Mouse (Mus musculus): ENCODE data around the gene Tcf7l2. TPM values are rescaled to one million over a fixed set of nuclear protein-coding genes. Genes with fewer than 3 reads are reported as not detected.

Gene Tcf7l2
- polyA plus RNA-seq, 1 experiment, result 45.3 TPM

DNA sequence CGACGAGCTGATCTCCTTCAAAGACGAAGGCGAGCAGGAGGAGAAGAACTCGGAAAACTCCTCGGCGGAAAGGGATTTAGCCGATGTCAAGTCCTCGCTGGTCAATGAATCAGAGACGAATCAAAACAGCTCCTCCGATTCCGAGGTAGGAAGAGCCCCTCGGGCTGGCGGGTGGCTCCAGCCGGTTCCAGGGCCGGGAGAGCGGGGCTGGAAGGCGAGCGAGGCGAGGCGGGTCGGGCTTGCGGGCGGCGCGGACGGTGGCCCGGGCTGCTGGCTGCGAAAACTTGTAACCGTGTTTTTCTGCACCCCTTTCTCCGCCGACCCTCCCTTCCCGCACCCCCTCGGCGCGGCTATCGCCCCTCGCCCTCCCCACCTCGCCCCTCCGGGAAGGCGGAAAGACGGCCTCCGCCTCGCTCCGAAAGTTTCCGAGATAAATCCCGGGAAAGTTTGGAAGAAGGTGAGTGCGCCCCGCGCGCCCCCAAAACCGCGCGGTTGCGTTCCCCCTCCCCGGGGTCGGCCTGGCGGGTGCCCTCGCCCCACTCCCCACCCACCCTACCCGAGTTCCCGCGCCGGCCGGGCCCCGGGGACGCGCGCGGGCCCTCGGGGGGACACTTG lies 873 bp downstream of the Tcf7l2 start:
- 2% methylated on average over 70 of the region's 70 CpGs for WGBS
- no peak for TF ChIP-seq CTCF (IDR thresholded peaks at IDR 0.05; ENCODE audit: extremely low read depth, insufficient read length, insufficient replicate concordance, low read depth, low read length)
- TF ChIP-seq POLR2A (IDR thresholded peaks at IDR 0.05; ENCODE audit: low read depth, low read length), result no peak
- H3K27ac ChIP-seq (ENCODE audit: insufficient read depth, low read depth, low read length), result peak overlapping the region; percentile 95

DNA sequence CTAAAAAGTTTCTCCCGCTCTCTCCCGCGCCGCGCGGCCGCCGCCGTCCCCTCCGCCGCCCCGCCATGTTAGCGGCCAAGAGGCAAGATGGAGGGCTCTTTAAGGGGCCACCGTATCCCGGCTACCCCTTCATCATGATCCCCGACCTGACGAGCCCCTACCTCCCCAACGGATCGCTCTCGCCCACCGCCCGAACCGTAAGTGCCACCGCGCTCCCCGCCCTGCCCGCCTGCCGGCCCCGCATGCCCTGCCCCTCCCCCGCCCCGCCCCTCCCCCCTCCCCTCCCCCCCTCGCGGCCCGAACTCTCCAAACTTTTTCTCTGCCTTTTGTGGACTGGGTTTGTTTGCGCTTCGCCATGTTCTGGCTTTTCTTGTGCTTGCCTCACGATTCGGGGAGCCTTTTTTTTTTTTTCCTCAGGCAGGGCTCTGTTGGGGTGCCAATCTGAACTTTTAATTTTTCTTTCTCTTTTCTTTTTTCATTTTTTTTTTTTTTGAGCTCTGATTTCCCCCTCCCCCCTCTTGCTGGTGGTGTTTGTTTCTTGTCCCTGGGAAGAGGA lies 1.5 kb downstream of the Tcf7l2 start:
- Histone ChIP-seq H3K4me3 (ENCODE audit: low read depth, low read length) (peak overlapping the region; percentile 98), H3K4me1 (ENCODE audit: control insufficient read depth, insufficient read depth, insufficient read length, low read length) (peaks cover 9% of the 10 kb centered on the region; the same call in 1 of the 2 replicates), H3K36me3 (ENCODE audit: control insufficient read depth, insufficient read depth, low read length) (peaks cover 14% of the 10 kb centered on the region; the same call in 1 of the 2 replicates), H3K27ac (ENCODE audit: insufficient read depth, low read depth, low read length) (peak overlapping the region; percentile 87), H3K27me3 (ENCODE audit: control insufficient read depth, insufficient read depth, low read length) (no peaks in the 10 kb centered on the region; the same call in 1 of the 2 replicates)
- 1% methylated on average over 36 of the region's 38 CpGs for WGBS
- no peak for TF ChIP-seq CTCF (IDR thresholded peaks at IDR 0.05; ENCODE audit: extremely low read depth, insufficient read length, insufficient replicate concordance, low read depth, low read length)
- TF ChIP-seq POLR2A (IDR thresholded peaks at IDR 0.05; ENCODE audit: low read depth, low read length), result peak; percentile 41; the same call in 1 of the 2 replicates

More for the DNA sequence above, 873 bp downstream of the Tcf7l2 start:
- H3K27me3 ChIP-seq (ENCODE audit: control insufficient read depth, insufficient read depth, low read length), result no peaks in the 10 kb centered on the region; the same call in 1 of the 2 replicates
- H3K36me3 ChIP-seq (ENCODE audit: control insufficient read depth, insufficient read depth, low read length), result peaks cover 9% of the 10 kb centered on the region; the same call in 1 of the 2 replicates
- peak overlapping the region; percentile 98 for H3K4me3 ChIP-seq (ENCODE audit: low read depth, low read length)
- H3K4me1 ChIP-seq (ENCODE audit: control insufficient read depth, insufficient read depth, insufficient read length, low read length), result peaks cover 13% of the 10 kb centered on the region

DNA sequence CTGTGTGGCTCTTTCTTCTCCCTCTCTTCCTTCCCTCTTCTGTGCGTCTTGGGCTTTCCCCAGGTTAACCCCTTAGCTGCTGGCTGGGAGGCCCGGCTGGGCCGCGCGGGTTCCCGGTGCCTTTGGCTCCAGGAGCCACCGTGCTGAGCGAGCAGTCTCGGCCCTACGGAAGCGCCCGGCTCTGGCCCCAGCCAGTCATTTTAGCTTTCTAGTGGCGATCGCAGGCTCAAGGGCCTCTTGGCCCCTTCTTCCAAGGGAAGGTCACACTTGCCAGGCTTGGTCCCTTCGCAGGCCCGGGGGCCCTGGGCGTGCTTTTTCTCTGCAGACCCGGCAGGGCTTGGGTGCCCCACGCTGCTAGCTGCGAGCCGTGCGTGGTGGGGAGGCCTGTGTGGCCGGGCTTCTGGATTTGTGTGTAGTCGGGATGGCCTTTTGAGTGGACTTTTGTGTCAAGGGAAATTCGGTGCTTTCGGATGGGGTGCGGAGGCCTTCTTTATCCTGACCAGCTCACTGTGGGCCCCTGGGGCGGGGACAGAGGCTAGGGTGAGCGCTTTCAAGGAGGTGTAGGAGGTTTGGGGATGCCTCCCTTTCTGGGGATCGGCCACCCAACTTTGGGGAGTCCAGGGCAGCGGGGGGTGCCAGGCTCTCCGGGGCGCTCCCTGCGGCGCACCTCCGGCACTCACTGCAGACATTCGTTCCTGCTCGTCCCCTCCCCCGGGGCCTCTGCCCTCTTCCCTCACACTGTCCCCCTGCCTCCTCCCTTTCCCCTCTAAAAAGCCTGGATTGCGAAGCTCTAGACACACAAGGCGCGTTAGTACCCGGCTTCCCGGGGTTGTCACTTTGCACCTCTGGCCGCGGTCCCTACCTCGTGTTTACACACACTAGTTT lies 2.2 kb downstream of the Tcf7l2 start:
- peak overlapping the region; percentile 98 for H3K4me3 ChIP-seq (ENCODE audit: low read depth, low read length)
- H3K36me3 ChIP-seq (ENCODE audit: control insufficient read depth, insufficient read depth, low read length), result peaks cover 19% of the 10 kb centered on the region; the same call in 1 of the 2 replicates
- peak overlapping the region; percentile 87 for H3K27ac ChIP-seq (ENCODE audit: insufficient read depth, low read depth, low read length)
- under 1% methylated on average over 46 of the region's 47 CpGs for WGBS
- peaks cover 3% of the 10 kb centered on the region; the same call in 1 of the 2 replicates for H3K4me1 ChIP-seq (ENCODE audit: control insufficient read depth, insufficient read depth, insufficient read length, low read length)
- no peaks in the 10 kb centered on the region; the same call in 1 of the 2 replicates for H3K27me3 ChIP-seq (ENCODE audit: control insufficient read depth, insufficient read depth, low read length)
- no peak for TF ChIP-seq POLR2A (IDR thresholded peaks at IDR 0.05; ENCODE audit: low read depth, low read length)
- TF ChIP-seq CTCF (IDR thresholded peaks at IDR 0.05; ENCODE audit: extremely low read depth, insufficient read length, insufficient replicate concordance, low read depth, low read length), result no peak

DNA sequence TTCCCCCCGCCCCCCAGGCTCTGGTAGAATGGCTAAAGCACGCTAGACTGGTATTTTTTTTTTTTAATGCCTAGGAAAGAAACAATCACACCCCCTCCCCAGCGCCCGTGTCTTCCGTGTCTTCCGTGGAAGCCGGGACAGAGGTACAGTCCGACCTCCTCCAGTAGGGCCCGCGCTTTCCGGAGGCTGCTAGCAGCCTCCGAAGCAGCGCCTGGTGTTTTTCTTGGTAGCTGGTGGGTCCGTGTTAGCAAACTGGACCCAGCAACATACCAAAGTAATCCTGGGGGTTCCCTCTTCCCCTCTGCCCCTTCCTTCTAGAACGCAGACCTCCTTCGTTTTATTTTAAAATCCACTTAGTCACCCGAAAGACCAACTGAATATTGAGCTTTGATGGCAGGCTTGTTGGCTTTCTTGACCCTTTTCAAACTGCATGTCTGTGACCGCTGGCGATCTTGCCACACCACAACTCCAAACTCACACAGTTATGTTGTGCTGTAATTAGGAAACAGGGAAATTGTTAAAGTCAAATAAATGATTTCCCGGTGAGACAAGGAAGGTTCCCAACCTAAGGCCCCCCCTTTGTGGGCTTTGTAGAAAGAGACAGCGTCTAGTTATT lies 3.1 kb downstream of the Tcf7l2 start:
- 11% methylated on average over 21 of the region's 21 CpGs for WGBS
- Histone ChIP-seq H3K27me3 (ENCODE audit: control insufficient read depth, insufficient read depth, low read length) (no peaks in the 10 kb centered on the region; the same call in 1 of the 2 replicates), H3K4me3 (ENCODE audit: low read depth, low read length) (peak overlapping the region; percentile 98), H3K36me3 (ENCODE audit: control insufficient read depth, insufficient read depth, low read length) (peaks cover 23% of the 10 kb centered on the region; the same call in 1 of the 2 replicates), H3K27ac (ENCODE audit: insufficient read depth, low read depth, low read length) (no peak overlapping the region), H3K4me1 (ENCODE audit: control insufficient read depth, insufficient read depth, insufficient read length, low read length) (peaks cover 3% of the 10 kb centered on the region; the same call in 1 of the 2 replicates)
- TF ChIP-seq CTCF (IDR thresholded peaks at IDR 0.05; ENCODE audit: extremely low read depth, insufficient read length, insufficient replicate concordance, low read depth, low read length) (0 out of 2 replicates have a peak, but pooled peaks have one; percentile 6), POLR2A (IDR thresholded peaks at IDR 0.05; ENCODE audit: low read depth, low read length) (no peak)

DNA sequence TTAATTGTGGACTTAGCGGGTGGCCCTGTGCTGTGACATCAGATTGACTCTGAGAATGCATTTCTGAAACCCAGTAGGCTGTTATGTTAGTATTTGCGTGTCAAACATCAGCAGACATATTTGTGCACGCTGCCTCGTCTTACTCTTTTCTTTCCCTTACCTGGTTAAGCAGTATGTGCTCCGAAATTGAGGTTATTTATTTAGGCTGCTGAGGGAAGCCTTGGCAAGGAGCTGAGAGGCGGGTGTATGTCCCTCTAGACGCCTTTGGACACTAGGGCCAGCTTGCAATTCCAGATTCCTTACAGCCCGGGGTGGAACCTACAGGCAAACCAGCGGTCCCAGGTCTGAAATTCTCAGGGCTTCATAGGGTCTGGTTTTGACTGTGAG lies 3.6 kb downstream of the Tcf7l2 start:
- TF ChIP-seq CTCF (IDR thresholded peaks at IDR 0.05; ENCODE audit: extremely low read depth, insufficient read length, insufficient replicate concordance, low read depth, low read length) (no peak), POLR2A (IDR thresholded peaks at IDR 0.05; ENCODE audit: low read depth, low read length) (no peak)
- Histone ChIP-seq H3K36me3 (ENCODE audit: control insufficient read depth, insufficient read depth, low read length) (peaks cover 23% of the 10 kb centered on the region; the same call in 1 of the 2 replicates), H3K27me3 (ENCODE audit: control insufficient read depth, insufficient read depth, low read length) (no peaks in the 10 kb centered on the region; the same call in 1 of the 2 replicates), H3K4me3 (ENCODE audit: low read depth, low read length) (peak overlapping the region; percentile 31), H3K27ac (ENCODE audit: insufficient read depth, low read depth, low read length) (no peak overlapping the region), H3K4me1 (ENCODE audit: control insufficient read depth, insufficient read depth, insufficient read length, low read length) (peaks cover 3% of the 10 kb centered on the region; the same call in 1 of the 2 replicates)
- WGBS, result 34% methylated on average over 9 of the region's 9 CpGs

DNA sequence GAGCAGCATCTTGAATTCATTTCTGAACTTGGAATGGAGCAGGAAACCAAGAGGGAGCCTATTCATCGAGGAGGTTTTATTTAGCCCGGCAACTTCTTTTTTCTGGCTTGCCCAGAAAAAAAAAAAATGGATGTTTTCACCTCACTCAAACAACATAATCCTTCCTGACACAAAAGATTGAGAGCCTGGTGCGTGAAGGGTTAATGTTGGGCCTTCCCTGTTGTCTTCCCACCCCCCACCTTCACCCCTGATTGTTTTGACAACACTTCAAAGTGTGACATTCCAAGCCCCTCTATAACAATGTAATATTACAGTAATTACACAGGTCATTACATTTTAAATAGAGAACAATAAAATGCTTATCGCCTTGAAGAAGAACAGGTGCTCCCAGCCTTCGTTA lies 4.6 kb downstream of the Tcf7l2 start:
- no peaks in the 10 kb centered on the region; the same call in 1 of the 2 replicates for H3K4me1 ChIP-seq (ENCODE audit: control insufficient read depth, insufficient read depth, insufficient read length, low read length)
- H3K4me3 ChIP-seq (ENCODE audit: low read depth, low read length), result no peak overlapping the region
- TF ChIP-seq CTCF (IDR thresholded peaks at IDR 0.05; ENCODE audit: extremely low read depth, insufficient read length, insufficient replicate concordance, low read depth, low read length) (no peak), POLR2A (IDR thresholded peaks at IDR 0.05; ENCODE audit: low read depth, low read length) (no peak)
- H3K27ac ChIP-seq (ENCODE audit: insufficient read depth, low read depth, low read length), result no peak overlapping the region
- 26% methylated on average over 5 of the region's 5 CpGs for WGBS
- no peaks in the 10 kb centered on the region; the same call in 1 of the 2 replicates for H3K27me3 ChIP-seq (ENCODE audit: control insufficient read depth, insufficient read depth, low read length)
- H3K36me3 ChIP-seq (ENCODE audit: control insufficient read depth, insufficient read depth, low read length), result peaks cover 26% of the 10 kb centered on the region; the same call in 1 of the 2 replicates
